Mouse (Mus musculus): Measurements from ENCODE around the gene Mtor.

DNA sequence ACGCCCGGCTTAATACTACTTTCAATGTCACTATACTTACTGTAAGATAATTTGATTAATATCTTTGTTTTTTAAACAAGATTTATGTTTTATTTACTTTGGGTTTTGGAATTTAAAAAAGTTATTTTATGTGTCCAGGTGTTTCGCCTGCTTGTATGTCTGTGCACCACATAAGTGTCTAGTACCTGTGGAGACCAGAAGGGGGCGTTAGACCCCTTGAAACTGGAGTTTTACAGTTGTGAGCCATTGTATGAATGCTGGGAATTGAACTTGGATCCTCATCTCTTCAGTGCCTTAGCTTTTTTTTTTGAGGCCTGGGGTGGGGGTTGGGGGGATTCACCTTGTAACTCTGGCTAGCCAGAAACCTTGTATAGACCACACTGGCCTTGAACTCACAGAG, 13.4 kb downstream of the Mtor start:
- TF ChIP-seq POLR2A (IDR thresholded peaks at IDR 0.05; ENCODE audit: insufficient read length, low read depth) (no peak), USF1 (IDR thresholded peaks at IDR 0.05; ENCODE audit: low read depth) (no peak), MAX (IDR thresholded peaks at IDR 0.05; ENCODE audit: low read depth) (no peak), MYOG (IDR thresholded peaks at IDR 0.05; ENCODE audit: control insufficient read depth in 1 of 3, insufficient read depth in 1 of 3, insufficient read length in 2 of 3, low read depth in 2 of 3) (no peak), E2F4 (IDR thresholded peaks at IDR 0.05; ENCODE audit: insufficient read depth) (no peak), TCF12 (IDR thresholded peaks at IDR 0.05; ENCODE audit: insufficient read depth, poor library complexity, severe bottlenecking) (no peak), POLR2AphosphoS2 (IDR thresholded peaks at IDR 0.05; ENCODE audit: insufficient read length, low read depth) (no peak)
